Mouse (Mus musculus) brown adipose tissue, adult 24 weeks (tissue): ENCODE measurements around the gene Kcnk13. TPM values are rescaled to one million over a fixed set of nuclear protein-coding genes. Genes with fewer than 3 reads are reported as not detected.

ENCODE experiments used
- H3K27ac ChIP-seq: fragments of 200-500 bp; replicated peaks from 2 replicates; pipeline ENCODE4 v1.5.1; 2012; ENCODE audit warnings: low read depth, mild to moderate bottlenecking, low read length
- H3K4me1 ChIP-seq: fragments of 200-500 bp; 2 replicates; pipeline ENCODE4 v1.6.1; 2012; ENCODE audit warnings: low read length, mixed read lengths; ENCODE audit not compliant: control insufficient read depth, insufficient read depth, insufficient read length
- H3K4me3 ChIP-seq: fragments of 200-500 bp; 2 replicates; pipeline ENCODE4 v1.5.1; 2012; ENCODE audit warnings: low read depth, mild to moderate bottlenecking, low read length, moderate library complexity; ENCODE audit not compliant: insufficient read depth
- polyA plus RNA-seq: library from polyadenylated mRNA; stranded (reverse); fragments of >200 nt; gene quantifications from 2 replicates; pipeline ENCODE4 v1.2.4, GENCODE M21; 2012; ENCODE audit not compliant: missing spikeins, insufficient read depth, insufficient read length

The Kcnk13 gene
- polyA plus RNA-seq, 1 experiment: 0.40 TPM

DNA sequence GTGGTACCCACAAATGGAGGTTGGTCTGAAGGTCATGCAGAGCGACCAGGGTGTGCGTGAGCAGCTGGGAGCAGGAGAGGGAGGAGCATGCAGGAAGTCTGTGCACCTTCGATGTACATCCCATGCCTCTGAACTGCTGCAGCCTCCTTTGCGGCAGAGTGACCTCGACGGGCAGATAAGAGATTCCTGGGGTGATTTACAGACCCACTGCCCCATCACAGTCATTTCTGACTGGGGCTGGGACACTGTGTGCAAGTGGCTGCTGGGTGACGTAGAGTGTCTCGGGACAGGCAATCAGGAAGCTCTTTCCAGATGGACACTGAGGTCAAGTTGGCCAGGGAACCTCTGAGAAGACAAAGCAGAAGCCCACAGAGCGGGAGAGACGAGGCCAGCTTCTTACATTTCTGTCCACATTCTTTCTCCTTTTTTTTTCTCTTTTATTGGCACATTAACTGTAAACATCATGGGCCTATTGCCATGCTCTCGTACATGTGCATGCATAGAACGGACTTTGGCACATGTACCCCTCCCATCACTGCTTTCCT, 59.6 kb downstream of the Kcnk13 start:
- Histone ChIP-seq H3K4me3 (no peak overlapping the region), H3K27ac (no peak overlapping the region), H3K4me1 (no peaks in the 10 kb centered on the region)

DNA sequence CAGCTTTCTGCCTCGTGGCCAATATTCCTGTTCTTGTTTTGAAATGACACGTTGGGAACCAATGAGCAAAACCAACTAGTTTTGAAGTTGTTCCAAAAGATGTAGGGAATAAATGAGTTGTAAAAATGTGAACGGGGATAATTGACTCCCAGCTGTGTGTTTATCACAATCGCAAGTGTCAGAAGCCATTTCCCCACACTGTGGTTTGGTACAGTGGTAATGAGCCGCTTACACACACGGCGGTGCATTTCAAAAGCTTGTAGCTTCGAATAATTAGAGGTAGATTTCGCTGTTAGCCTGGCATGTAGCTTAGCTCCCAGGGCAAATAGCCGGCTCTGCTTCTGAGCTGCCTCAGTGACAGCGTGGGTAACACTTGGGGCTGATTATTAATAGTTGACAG, 61.4 kb downstream of the Kcnk13 start:
- Histone ChIP-seq H3K27ac (no peak overlapping the region), H3K4me3 (no peak overlapping the region), H3K4me1 (no peaks in the 10 kb centered on the region)

DNA sequence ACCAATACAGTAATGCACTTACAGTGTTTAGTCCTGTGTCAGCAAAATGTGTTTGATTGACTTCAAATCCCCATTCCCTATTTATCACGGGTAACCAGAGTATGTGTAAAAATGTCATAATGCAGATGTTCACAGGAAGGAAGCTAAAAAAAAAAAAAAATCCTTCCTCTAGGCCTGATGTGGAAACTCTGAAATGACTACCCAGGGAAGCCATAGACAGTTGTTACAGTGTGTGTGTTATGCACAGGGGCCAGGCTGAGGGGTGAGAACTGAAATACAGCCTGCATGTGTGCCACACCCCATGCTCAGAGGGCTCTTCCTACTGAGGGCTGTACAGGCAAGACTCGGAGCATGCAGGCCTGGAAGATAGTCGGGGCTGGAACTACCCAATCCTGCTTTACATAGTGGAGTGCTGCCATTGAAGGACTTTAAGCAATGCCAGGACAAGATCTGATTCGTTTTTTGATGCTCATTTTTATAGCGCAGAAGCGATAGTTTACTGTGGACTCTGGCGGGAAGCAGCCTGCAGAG, 62.5 kb downstream of the Kcnk13 start:
- no peaks in the 10 kb centered on the region for H3K4me1 ChIP-seq
- no peak overlapping the region for H3K4me3 ChIP-seq
- H3K27ac ChIP-seq: no peak overlapping the region

DNA sequence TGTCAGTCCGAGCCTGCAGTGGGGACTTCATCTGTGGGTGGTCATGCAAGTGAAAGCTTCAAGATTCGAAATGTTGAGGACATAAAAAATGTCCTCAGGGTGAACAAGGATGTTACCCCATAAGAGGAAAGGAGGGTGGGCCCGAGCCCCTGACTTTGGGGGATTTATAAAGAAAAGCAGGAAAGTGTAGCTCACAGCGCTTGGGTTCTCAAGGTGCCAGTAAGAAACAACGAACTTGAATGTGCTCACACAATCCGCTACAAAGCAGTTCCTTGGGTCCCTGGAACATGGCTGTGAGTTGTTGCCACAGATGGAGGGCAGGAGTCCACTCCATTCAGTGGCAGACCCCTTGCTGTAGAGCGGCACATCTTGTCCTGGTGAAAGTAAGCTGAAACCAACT, 63.0 kb downstream of the Kcnk13 start:
- Histone ChIP-seq H3K4me1 (no peaks in the 10 kb centered on the region), H3K27ac (no peak overlapping the region), H3K4me3 (no peak overlapping the region)

DNA sequence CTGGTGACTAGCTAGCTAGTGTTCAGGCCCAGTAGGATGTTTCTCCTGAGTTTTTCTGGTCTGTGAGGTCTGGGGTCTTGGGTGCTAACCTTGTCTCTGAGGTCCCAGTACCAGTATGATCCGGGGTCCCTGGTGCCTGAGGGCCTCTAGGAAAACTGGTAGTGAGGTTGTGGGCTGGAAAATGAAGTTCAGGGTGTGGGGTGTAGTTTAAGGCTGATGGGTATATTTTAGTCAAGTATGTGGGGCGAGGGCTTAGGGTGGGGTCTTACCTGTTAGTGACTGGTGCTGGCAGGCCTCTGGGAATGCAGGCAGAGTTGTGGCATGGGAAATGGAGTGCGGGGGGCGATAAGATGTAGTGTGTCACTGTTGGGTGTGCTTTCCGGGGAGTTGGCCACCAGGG, 67.4 kb downstream of the Kcnk13 start:
- Histone ChIP-seq H3K27ac (no peak overlapping the region), H3K4me3 (no peak overlapping the region), H3K4me1 (no peaks in the 10 kb centered on the region)

DNA sequence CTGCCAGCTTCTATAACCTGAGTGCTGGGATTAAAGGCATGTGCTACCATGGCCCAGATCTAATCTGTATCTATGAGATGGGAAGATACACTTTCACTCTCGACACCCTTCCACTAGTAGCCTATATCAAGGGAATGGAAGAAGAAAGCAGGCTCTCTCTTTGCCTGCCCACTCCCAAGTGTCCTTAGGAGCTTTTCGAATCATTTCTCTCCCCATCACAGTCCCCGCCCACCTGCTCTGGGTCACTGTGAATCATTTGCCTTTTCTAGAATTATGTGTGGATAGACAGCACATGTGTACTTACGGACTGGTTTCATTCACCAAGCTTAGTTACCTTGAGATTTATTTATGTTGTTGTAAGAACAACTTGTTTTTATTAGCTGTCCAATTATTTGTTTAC, 68.2 kb downstream of the Kcnk13 start:
- Histone ChIP-seq H3K4me1 (no peaks in the 10 kb centered on the region), H3K4me3 (no peak overlapping the region)

DNA sequence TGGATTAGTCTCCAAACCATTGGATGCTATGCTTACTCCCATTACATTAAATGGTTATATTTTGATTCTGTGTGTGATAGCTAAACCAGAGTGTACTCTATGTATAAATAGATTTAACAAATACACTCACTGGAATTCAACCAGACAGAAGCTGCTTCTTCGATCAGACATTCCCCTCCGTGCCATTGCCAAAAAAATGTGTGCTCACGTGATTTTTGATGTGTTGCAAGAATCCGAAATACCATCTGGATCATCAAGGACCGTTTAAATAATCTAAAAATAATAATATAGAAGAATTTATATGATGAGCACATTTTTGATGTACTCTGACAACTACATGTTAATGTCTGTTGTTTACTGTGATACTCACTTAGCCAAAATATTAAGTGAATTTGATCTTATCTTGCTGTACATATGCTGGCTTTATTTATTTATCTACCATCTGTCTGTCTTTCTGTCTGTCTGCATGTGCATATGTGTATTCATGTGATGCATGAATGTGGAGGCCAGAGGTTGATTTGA, 74.5 kb downstream of the Kcnk13 start:
- H3K4me3 ChIP-seq: no peak overlapping the region

More for the DNA sequence above, 68.2 kb downstream of the Kcnk13 start:
- H3K27ac ChIP-seq: no peak overlapping the region

DNA sequence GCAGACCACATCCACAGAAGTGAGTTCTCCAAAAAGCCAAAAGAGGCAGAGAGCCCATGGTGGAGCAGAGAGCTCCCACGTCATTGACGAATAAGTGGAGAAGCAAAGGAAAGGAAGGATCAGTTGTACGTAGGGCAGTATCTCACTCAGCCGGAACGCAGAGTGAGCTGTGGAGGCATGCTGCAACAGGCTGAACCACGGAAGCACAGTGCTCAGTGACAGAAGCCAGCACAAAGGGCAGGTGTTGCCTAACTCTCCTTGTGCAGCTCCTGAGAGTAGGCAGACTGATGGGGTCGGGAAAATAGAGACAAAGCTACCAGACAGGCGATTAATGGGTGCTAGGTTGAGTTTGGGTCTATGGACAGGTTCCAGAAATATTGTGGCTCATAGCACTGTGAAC, 77.8 kb downstream of the Kcnk13 start:
- Histone ChIP-seq H3K4me3 (no peak overlapping the region), H3K27ac (no peak overlapping the region), H3K4me1 (no peaks in the 10 kb centered on the region)

More for the DNA sequence above, 74.5 kb downstream of the Kcnk13 start:
- H3K27ac ChIP-seq: no peak overlapping the region
- no peaks in the 10 kb centered on the region for H3K4me1 ChIP-seq

DNA sequence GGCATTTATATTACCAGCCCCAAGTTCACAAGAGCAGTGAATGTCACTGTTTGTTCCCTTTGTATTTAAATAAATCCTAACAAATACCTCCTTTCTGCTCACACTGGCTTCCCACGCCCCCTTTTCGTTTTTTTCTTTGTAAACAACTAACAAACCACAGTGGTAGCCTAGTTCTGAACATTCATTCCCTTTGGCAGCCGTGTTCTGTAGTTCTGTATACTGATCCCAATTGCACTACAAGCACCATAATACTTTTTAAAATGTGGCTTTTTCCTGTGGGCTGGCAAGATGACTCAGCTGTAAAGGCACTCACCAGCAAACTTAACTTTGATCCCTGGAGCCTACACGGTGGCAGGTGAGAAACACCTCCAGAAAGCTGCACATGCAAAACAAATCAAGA, 80.4 kb downstream of the Kcnk13 start:
- no peak overlapping the region for H3K27ac ChIP-seq
- H3K4me1 ChIP-seq: no peaks in the 10 kb centered on the region
- no peak overlapping the region for H3K4me3 ChIP-seq

DNA sequence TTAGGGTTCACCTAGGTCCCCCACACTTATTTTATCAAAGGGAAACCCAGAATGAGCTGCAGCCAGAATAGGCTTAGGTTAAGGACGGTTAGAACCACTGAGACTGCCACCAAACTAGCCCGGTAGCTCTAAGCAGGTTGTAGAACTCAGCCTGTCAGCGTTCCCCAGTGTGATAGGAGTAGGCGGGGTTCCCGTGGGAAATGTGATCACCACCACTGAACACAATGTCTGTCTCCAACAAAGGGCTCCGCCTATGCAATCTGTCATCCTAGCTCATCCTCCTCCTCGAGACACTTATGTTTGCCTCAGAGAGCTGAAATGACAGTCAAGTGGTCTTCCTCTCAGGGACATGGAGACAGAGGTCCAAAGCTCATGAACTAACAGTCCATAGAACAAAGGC, 86.3 kb downstream of the Kcnk13 start:
- Histone ChIP-seq H3K4me3 (no peak overlapping the region), H3K4me1 (no peaks in the 10 kb centered on the region; the same call in 1 of the 2 replicates), H3K27ac (no peak overlapping the region)

DNA sequence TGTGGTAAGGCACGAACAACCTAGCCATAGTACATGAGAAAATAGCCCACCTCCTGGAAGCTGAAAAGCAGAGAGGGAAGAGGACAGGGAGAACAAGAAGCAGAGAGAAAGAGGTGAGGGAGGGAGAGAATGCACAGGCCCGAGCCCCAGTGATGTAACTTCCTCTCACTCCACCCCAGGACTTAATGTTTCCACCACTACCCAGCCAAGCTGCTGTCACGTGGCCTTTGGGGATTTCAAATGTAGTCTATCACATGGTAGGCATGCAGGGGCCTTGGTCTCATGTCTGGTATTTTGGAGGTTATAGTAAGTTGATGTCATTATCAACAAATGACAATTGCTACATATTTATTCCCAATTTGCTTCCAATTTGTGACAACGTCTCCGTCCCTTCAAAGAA, 89.3 kb downstream of the Kcnk13 start:
- Histone ChIP-seq H3K27ac (0 out of 2 replicates have a peak overlapping the region, but pooled peaks have one; percentile 11), H3K4me1 (no peaks in the 10 kb centered on the region; the same call in 1 of the 2 replicates), H3K4me3 (no peak overlapping the region)

DNA sequence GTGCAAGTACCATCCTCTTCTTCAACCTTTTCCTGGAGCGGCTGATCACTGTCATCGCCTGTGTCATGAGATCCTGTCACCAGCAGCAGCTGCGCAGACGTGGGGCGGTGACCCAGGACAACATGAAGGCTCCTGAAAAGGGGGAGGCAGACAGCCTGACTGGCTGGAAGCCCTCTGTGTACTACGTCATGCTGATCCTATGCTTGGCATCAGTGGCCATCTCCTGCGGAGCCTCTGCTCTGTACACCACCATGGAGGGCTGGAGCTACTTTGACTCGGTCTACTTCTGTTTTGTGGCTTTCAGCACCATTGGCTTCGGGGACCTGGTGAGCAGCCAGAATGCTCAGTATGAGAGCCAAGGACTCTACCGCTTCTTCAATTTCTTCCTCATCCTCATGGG, 96.8 kb downstream of the Kcnk13 start:
- H3K27ac ChIP-seq: no peak overlapping the region
- H3K4me3 ChIP-seq: no peak overlapping the region
- H3K4me1 ChIP-seq: peaks cover 7% of the 10 kb centered on the region; the same call in 1 of the 2 replicates

DNA sequence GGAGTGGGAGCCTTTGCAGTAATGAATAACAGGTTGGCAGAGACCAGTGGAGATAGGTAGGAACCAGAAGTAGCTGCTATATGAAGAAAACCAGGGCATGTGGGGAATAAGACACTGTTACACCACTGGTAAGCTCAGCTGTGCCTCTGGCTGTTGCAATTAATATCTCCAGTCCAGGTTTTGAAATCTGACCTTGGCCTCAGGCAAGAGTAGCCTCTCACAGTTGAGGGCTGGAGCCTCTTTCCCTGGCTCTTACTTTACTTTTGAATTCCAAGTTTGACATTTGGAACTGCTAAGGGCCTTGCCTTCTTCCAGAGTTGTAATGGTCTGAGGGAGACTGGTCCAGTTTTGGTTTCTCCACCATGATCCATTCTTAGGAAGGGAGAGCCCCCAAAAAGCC, 97.5 kb downstream of the Kcnk13 start:
- H3K4me1 ChIP-seq: peaks cover 7% of the 10 kb centered on the region; the same call in 1 of the 2 replicates
- no peak overlapping the region for H3K4me3 ChIP-seq
- H3K27ac ChIP-seq: peak overlapping the region; percentile 18; the same call in 1 of the 2 replicates

DNA sequence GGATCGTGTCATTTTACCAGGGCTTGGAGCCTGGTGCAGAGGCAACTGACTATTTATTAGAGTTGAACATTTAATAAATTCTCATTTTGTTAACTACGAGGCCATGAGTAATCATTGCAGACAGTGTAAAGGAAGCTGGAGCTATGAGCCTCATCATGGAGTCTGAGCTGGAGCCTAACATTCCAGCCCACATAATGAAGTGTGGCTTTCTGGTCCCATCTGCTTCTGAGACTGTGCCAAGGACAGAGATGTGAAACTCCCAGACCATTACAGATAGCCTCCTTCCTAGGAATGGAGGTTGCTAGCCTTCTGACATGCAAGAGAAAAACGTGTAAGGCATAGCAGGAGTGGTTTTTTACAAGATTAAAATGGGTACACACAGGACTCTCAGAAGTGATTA, 98.3 kb downstream of the Kcnk13 start:
- Histone ChIP-seq H3K27ac (no peak overlapping the region), H3K4me3 (no peak overlapping the region), H3K4me1 (peaks cover 8% of the 10 kb centered on the region; the same call in 1 of the 2 replicates)

DNA sequence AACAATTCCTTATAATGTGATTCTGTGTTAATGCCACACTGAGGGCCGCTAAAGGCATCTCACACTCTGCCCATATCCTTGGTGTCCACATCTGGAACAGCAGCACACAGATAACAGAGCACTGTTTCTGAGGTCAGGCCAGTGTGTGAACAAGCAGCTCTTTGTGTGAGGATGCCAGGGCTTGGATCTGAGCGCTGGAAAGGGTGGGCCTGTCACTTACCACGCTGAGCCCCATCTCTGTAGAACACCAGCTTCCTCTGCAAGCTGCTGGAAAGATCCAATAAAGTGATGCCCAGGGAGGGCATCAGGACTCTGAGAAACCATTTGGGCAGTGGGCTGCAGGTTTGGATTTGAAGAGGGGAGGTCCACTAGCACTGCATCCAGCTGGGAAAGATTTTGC, 100.8 kb downstream of the Kcnk13 start:
- H3K4me3 ChIP-seq: no peak overlapping the region
- no peak overlapping the region for H3K27ac ChIP-seq

DNA sequence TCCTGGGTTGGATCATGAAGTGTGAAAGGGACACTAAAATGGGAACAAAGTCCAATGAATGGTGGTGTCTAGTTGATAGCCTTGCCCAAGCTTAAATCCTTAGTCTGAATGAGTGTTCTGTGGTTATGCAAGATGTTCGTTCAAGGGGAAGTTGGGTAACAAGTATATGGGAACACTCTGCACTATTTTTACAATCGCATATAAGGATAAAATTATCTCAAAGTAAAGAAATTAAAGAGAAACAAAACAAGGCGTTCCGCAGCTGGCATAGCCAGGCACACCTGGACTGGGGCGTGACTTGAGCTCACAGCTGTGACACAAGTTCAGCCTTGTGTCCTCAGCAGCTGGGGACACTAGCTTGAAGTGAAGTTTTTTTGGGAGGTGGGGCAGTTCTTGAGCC, 103.2 kb downstream of the Kcnk13 start:
- Histone ChIP-seq H3K4me1 (0 out of 2 replicates have a peak, but pooled peaks cover 3% of the 10 kb centered on the region), H3K4me3 (no peak overlapping the region), H3K27ac (0 out of 2 replicates have a peak overlapping the region, but pooled peaks have one; percentile 30)

More for the DNA sequence above, 100.8 kb downstream of the Kcnk13 start:
- peaks cover 10% of the 10 kb centered on the region; the same call in 1 of the 2 replicates for H3K4me1 ChIP-seq
